Mouse (Mus musculus): ENCODE measurements around the gene C1s1.
"Not testable (repeated sequence)": the region's sequence is repeated elsewhere in the genome, so short reads cannot be mapped to it uniquely, and the experiment has no call there.

Gene C1s1

DNA sequence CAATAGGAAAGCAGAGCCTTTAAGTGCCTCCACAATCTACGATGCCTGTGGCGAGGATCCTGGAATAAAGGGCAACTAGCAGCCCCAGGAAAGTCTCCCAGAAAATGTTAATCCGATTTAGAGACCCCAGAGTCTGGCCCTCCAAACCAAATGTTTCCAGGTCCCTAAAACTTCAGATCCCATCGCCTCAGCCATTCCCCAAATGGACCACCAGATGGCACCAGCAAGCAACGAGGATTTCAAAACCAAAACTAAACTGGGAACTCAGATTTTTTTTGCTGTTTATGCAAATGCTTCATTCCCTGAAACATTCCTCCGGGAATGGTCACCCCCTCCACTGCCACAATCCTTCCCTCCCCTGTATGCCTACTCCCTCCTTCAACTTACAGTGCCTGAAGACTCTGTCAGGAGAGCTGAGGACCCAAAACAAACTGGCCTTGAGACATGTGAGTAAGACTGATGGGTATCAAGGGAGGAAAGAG is 29.8 kb downstream of the C1s1 start, which contains the start of gene C1ra:
Gene C1ra (plus strand): TSS at position 51 of the 482 bp plus-strand sequence.
- DNase-seq (ENCODE audit: low spot score in 2 of 2) = peak; percentile 54 to 76

DNA sequence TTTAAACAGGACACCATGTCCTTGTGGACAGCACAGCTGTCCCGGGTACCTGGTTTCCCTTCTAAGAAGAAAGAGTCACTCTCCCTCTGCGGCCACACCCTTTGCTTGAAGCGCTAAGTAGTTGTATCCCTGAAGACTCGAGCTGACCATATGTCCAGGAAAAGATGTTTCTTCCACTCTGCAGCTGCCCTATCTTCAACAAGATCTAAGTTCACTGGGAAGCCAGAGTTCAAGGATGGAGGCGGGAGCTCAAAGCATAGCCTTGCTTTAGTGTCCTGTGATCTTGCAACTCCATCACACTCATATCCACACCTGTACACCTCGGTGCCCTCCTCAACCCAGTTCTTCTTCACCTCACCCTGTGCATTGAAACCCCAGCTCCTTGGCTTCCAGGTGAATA is 30.2 kb downstream of the C1s1 start:
- DNase-seq (ENCODE audit: low spot score in 2 of 2) = no peak

DNA sequence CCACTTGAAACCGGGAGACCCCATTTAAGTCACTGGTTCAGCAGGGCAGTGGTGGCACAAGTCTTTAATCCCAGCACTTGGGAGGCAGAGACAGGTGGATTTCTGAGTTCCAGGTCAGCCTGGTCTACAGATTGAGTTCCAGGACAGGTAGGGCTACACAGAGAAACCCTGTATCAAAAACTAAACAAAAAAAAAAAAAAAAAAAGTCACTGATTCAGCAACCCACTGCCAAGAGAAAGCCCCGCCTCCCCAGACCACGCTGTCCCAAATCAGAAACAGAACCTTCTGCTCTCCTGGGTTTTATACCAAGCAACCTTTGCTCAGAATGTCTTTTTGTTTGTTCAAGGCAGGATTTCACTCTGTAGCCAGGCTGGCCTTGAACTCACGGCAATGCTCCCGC is 33.0 kb downstream of the C1s1 start:
- not testable (repeated sequence) for DNase-seq (ENCODE audit: low spot score in 2 of 2)

DNA sequence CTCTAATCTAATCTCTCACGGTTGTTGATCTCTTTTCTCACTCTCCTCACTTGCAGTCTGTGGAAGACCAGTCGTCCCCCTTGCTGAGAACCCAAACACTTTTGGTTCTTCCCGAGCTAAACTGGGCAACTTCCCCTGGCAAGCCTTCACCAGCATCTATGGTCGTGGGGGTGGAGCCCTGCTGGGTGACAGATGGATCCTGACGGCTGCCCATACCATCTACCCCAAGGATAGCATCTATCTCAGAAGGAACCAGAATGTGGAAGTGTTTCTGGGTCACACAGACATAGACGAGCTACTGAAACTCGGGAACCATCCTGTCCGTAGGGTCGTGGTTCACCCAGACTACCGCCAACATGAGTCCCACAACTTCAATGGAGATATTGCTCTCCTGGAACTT is 33.9 kb downstream of the C1s1 start:
- DNase-seq (ENCODE audit: low spot score in 2 of 2) = no peak

DNA sequence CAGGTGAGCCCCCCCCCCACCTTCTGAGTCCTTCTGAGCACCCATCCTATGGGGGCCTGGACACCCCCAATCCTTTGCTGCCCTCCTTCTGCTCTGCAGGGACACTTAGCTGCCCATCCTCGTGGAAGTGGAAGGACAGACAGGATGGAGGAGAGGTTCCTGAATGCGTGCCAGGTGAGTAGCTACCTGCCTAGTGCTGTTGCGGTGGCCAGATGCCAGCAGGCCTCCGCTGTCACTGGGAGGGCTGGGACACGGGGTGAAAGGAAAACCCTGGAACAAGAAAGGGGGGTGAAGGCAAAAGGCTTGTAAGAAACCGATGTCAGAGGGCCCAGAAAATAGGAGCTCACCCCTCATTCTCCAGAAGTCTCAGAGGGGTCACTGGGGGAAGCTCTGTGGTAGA is 35.2 kb downstream of the C1s1 start:
- DNase-seq (ENCODE audit: low spot score in 2 of 2) = no peak

DNA sequence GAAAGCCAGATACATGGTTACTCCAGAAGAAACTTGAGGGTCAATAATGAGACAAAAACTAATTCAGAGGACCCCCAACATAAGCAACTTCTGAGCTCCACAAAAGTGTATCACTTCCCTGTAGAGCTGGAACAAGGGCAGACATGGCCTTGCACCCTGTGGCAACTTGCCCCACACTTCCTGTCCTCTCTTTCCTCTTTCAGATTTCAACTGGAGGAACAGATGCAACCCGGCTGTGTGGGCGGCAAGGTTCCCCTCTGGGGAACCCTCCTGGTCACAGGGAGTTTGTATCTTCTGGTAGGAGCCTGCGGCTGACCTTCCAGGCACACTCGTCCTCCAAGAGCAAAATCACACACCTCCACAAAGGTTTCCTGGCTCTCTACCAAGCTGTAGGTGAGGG is 37.1 kb downstream of the C1s1 start:
- peak in 1 of 2 experiments; percentile 29 for DNase-seq (ENCODE audit: low spot score in 2 of 2)

DNA sequence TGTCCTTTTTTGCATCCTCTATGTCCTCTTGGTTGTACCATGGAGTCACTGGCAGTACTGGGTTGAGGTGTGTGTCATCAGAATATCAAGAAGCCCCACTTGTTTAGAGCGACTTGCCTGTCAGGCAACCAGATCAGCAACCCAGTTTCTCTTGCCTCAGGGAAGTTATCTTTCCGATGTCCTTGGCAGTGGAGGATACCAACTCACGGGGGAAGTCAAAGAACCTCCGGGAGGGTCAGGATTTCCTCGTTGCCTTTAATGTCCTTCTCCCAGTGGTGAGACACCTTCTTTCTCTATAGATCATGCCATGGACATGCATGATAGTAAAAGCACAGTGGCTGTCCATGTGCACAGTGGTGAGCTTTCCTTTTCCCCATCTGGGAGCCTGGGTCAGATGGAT is 40.1 kb downstream of the C1s1 start:
- no peak for DNase-seq (ENCODE audit: low spot score in 2 of 2)

DNA sequence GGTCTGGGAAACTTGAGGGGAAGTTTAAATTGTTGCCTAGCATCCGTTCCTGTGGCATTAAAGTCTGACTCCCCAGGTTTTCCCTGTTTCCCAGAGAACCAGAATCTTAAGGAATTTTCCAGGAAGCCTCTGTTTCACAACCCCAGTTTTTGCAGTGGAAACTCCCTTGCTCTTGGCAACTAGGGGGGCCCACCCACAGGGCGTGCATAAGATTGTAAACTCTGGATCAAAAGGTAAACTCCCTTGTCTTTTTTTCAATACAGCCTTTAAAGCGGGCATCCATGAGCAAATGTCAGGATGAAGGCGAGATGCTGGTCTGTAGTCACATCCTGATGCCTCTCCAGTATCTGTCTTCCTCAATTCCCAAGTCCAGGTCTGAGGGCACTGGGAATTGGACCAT is 40.7 kb downstream of the C1s1 start:
- DNase-seq (ENCODE audit: low spot score in 2 of 2) = no peak

DNA sequence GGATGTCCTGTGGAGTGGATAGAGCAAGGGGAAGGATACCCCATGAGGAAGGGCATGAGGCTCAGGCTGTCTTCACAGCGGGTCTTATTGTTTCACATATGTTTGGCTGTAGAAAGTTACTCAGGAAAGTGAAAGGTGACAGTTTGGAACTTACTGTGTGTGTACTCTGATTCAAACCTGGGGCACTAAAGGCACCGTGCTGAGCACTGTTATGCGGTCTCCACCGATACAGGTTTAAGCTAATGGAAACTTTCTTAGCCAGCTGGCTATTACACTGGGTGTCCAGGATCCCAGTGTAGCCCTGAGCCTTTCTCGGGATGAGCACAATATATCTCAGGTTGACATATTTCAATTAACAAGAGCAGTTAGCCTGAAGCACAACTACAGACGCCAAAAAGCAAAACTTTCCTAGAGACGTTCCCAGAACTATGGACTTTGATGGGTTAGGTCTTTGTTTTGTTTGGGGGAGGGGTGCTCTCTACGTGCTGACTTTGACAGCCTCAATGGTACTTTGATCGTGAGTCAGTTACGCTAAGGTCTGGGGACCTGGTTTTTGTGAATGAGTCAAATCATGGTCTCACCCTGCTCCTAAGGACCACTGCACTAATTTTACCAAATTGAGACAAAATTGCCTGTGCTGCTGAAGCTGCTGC is 42.1 kb downstream of the C1s1 start:
- no peak for DNase-seq (ENCODE audit: low spot score in 2 of 2)

DNA sequence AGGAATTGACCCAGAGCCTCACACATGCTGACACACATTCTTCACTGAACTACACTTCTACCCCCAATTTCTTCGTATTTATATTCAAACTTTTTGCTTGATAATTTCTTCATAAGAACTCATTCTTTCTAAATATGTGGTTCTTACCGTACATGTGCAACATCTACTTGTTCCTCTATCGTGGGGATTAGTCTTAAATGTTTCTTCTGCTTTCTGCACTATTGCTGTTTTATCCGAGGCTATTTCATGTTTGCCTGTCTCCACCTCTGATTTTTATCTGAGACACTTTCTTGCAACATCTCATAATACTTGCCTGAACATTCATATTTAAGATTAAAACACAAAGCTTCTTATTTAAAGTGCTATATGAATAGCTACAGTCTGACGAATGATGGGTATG is 46.1 kb downstream of the C1s1 start:
- no peak for DNase-seq (ENCODE audit: low spot score in 2 of 2)

DNA sequence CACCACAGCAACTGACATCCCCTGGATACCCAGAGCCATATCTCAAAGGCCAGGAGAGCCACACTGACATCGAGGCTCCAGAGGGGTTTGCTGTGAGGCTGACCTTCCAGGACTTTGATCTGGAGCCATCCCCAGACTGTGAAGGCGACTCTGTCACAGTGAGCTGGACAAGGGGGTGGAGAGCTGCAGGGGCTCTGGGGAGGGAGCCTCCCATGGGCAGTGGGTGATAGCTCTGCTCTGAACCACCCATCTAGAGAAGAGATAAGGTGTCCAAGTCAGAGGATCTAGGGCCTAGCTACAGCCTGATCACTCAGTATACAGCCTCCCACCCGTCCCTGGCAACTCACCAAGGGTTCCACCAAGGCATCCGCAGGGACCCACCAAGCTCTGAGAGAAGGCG is 48.3 kb downstream of the C1s1 start:
- DNase-seq (ENCODE audit: low spot score in 2 of 2) = no peak

DNA sequence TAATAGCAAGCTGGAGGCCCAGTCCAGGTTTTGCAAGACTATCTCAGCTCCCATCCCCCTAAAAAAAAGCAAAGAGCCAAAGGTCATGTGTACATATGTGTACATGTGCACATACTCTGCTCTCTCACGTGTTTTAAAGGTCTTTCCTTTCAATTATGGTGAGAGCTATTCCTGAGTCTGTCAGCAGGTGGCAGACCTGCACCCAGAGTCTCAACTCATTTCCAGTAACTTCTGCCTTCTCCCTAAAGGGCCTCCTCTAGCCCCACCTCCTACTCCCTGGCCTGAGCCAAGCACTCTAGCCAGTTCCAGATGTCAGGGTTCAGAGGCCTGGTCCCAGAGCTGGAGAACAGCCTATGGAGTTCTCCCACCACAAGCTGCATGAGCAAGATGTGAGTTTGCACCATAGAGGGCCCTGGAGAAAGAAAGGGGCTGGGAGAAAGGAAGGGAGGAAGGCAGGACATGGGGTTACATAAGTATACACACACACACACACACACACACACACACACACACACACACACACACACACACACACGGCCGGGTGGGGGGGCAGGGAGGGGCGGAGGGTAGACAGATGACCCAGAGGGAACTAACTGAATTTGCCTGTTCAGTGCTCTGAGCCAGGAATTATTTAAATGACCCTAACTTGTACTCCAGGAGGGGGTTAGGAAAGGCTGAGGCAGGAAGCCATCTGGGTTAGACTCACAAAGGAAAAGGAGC is 49.2 kb downstream of the C1s1 start, which contains the start of gene C1rl:
Gene C1rl (plus strand): TSS at position 272 of the 720 bp plus-strand sequence.
- DNase-seq (ENCODE audit: low spot score in 2 of 2) = peak; percentile 91 to 92

DNA sequence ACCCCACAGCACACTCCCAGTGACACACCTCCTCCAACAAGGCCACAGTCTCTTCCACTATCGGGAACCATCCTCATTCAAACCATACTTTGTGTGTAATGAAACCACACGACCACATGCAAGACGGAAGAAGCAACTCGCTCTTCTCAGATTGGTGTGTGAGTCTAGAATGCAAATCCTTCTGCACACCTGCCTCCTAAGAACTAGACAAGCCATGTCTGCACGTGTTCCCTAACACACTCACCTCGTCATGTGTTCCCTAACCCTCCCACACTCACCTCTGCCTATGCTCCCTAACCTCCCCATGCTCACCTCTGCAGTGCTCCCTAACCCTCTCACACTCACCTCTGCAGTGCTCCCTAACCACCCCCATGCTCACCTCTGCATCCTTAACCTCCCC is 50.7 kb downstream of the C1s1 start:
- no peak for DNase-seq (ENCODE audit: low spot score in 2 of 2)

DNA sequence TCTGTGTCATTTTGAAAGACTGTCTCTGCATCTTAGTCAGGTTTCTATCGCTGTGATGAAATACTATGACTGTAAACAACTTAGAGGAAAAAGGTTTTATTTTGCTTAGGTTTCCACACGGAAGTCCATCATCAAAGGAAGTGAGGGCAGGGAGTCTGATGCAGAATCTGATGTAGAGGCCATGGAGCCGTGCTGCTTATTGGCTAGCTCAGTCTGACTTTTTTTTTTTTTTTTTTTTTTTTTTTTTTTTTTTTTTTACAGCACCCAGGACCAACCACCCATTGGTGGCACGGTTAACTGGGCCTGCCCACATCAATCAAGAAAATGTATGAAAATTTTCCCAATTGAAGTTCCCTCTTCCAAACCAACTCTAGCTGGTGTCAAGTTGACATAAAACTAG is 53.2 kb downstream of the C1s1 start:
- DNase-seq (ENCODE audit: low spot score in 2 of 2) = no peak

DNA sequence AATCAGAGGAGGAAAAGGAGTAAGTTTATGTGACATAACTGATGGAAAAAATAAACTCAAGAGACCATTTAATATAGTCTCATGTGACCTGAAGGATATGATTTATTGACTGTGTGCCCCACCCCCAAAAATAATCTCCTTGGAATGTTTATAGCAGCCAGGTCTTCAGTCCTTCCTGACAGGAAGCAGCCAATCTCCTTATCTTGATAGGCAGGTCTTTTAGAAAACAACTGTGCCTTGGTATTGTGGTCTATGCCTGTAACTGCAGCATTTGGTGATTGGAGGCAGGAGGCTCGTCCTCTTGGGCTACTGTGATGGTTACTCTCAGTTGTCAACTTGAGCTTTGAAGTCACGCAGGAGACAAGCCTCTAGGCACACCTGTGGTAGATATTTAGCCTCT is 54.6 kb downstream of the C1s1 start:
- no peak for DNase-seq (ENCODE audit: low spot score in 2 of 2)

DNA sequence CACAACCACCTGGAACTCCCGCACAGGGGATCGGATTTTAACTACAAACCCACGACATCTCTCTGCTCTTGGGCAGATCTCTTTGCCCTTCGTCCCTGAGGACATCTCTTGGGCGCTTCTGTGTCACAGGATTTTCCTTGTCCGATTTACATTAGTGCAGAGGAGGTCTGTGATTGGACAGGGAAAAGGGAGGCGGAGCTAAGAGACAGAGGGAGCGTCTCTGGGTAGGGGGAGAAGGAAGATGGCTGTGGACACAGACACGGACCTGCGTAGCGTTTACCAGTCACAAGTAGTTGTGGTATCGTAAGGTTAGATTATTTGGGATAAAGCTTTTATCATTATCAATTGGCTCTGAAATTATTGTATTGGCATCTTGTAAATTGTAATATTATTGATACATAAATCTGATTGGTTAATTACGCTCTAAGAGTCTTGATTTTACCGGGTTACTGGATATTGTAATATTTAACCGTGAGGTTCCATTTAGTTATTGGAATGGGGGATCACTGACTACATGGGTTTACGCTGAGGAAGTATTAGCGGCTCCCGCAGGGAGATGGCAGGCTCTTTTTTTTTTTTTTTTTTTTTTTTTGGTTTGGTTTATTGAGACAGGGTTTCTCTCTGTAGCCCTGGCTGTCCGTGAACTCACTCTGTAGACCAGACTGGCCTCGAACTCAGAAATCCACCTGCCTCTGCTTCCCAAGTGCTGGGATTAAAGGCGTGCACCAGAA is 56.6 kb downstream of the C1s1 start:
- no peak for DNase-seq (ENCODE audit: low spot score in 2 of 2)

DNA sequence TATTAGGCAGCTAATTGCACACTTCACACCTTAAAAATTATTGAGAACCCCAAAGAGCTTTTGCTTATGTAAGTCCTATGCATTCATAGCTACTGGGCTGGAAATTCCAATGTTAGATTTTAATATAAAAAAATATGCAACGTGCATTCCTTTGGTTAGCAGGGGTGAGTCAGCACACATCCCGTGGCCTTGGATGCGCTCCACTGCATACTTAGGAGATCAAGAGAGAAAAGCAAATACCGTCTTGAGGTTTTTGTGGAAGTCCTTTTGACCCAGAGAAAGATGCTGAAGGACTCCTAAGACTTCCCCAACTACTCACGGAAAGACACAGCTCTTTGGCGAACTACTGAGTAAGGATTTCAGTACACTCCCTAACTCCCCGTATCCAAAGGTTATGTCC is 57.3 kb downstream of the C1s1 start:
- no peak for DNase-seq (ENCODE audit: low spot score in 2 of 2)

DNA sequence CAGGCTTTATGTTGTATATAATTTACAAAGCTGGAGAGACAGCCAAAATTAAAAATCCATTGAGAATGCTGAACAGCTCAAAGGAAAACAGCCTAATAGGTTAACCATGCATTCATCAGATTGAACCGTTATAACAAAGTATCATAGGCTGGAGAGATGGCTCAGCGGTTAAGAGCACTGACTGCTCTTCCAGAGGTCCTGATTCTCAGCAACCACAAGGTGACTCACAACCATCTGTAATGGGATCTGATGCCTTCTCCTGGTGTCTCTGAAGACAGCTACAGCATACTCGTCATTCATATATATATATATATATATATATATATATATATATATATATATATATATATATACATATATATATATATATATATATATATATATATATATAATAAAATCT is 58.3 kb downstream of the C1s1 start:
- DNase-seq (ENCODE audit: low spot score in 2 of 2) = not testable (repeated sequence)

DNA sequence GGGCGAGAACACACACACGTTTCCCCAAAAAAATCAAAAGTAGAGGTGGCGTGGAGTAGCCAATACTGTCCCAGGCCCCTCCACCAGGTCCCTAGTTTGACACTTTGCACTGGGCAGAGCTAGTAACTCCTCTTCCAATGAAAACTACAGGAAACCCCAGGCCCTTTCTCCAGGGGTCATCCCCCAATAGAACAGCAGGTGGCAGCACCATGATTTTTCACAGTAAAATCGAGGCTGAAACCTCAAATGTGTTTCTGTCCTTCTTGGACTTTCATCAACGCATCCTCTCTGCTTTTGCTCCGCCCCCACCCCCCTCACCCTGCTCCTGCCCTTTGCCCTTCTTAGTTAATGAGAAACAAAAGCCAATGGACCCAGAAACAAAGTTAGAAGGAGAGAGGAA is 60.6 kb downstream of the C1s1 start:
- no peak for DNase-seq (ENCODE audit: low spot score in 2 of 2)
